Mouse (Mus musculus) small intestine, adult 2 months (tissue): Measurements from ENCODE around the gene Meis2.

Source experiments
- CTCF ChIP-seq: fragments of 200-500 bp; IDR thresholded peaks from 2 replicates; pipeline ENCODE4 v1.5.1; 2012; ENCODE audit warnings: low read depth, mild to moderate bottlenecking, control low read depth, inconsistent platforms, low read length, moderate library complexity, mixed read lengths; ENCODE audit not compliant: insufficient replicate concordance, insufficient read length; ENCODE audit errors: extremely low read depth
- POLR2A ChIP-seq: fragments of 200-500 bp; IDR thresholded peaks from 2 replicates; pipeline ENCODE4 v1.6.1; 2012; ENCODE audit warnings: low read depth, mild to moderate bottlenecking, control low read depth, inconsistent platforms, low read length, moderate library complexity

DNA sequence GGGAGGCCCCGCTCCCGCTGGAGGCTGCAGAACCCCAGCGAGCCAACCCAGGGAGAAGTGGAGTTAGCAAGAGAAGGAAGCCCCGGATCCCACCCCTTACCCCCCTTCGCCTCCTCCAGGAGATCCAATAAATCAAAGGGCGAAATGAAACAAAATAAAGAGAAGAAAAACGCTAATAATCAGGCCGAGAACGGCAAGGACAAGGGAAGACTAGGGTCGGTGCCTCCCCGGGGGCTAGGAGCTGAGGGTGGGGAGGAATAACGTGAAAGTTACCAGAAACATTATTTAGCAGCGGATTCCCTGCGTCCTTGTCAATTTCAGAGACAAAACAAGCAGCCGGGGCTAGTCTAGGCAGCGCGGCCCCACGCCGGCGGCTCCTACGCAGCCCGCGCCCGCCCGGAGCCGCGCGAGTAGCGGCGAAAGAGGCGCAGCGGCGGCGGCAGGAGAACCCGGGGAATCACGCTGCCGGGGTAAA, 1.8 kb downstream of the Meis2 start:
- TF ChIP-seq CTCF (no peak), POLR2A (no peak)
